Mouse (Mus musculus) embryonic stem cell, embryonic (primary cell): ENCODE measurements at regions not wholly inside any gene's neighbourhood (a gene's known extent, or its start where the extent isn't known, plus 50 kb on each side); places are given as distances from the start of the nearest gene placed in this dataset.

Source experiments
- CTCF ChIA-PET, 4 experiments: fragments of 300-600 bp in 2 of 4; fragments of 350-600 bp in 2 of 4; sonication (Branson Sonifier 250); formaldehyde crosslinking; loops; one replicate each; lab custom pipeline; 2022; ENCODE audit warnings: inconsistent platforms in 2 of 4; lab: Charles Lee
- POLR2A ChIA-PET, 4 experiments: fragments of 300-600 bp in 2 of 4; fragments of 350-600 bp in 2 of 4; sonication (Branson Sonifier 250); formaldehyde crosslinking; loops; one replicate each; lab custom pipeline; 2022; ENCODE audit warnings: antibody characterized with exemption in 4 of 4, inconsistent platforms in 1 of 4; lab: Charles Lee

DNA sequence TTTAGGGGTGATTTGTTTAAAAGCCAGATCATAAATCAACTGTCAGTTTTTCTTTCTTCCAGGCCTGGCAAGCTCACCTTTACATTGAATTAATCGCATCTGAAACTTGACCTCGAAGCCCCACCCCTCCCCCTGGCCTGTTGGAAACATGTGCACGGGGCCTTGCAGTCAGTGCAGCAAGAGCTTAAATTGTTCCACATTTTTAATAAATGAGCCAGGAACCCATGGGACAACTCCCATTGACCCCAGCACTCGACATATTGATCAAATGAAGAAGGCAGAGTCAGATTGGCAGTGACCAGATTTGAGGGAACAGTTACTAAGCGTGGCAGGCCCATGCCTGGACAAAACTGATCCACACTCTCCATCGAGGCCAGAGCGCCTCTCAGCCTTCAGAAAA lies 77.2 kb upstream of the Tspan2 start:
- CTCF ChIA-PET = no interaction called here
- POLR2A ChIA-PET = no interaction called here

DNA sequence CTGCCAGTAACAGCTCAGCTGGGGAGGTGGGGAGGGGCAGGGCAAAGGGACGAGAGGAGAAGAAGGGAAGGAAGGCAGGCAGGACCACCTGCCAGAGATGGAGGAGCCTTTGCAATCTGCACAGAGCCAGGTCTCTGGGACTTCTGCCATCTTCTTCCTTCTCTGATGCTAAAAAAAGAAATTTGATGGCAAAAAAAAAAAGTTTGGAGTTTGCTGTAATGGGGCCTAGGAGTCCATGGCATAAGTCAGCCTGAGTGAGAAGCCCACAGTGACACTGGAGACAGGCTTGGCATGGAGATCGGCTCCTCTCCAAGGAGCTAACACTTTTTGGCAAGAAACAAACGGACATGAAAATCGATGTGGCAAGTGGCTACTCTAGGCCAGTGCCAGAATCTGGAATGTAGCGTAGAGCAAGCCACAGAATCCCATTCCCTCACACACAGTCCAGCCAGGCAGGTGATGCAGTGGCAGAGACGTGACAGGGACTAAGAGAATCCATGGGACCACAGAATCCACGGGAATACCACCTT lies 76.7 kb upstream of the Tspan2 start:
- CTCF ChIA-PET = no interaction called here
- POLR2A ChIA-PET = no interaction called here

DNA sequence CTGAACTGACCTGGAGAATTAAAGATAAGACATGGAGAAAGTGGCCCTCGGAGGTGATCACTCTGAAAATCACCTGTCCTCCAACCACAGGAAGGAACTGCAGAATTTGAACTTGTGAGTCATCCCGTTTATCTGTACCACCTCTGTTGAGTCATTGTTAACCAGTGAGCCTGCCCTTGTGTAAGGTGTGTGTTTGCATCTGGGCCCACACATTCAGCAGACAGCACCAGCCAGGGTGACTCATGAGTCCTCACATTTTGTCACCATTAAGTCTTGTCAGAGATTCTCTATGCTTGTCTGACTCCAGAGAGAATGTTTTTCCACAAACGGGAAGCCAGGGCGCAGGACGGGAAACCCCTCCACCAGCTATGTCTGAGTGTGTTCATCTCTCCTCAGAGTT lies 75.0 kb upstream of the Tspan2 start:
- POLR2A ChIA-PET = no interaction called here
- CTCF ChIA-PET = no interaction called here

DNA sequence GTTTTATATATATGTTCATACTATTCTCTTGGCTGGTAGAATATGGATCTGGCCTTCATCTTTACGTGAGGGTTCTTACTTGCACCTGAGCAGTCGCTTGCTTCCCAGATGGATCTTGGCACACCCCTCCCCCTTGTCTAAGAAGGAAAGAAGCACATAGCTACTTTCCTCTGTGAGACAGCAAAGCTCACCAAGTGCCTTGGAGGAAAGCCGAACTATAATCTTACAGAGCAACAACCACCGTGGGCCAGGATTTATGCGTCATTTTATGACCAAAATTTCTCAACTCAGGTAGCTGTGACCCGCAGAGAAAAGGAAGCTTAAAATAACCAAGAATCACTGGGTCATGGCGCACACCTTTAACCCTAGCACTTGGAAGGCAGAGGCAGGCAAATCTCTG lies 73.0 kb upstream of the Tspan2 start:
- CTCF ChIA-PET = no interaction called here

DNA sequence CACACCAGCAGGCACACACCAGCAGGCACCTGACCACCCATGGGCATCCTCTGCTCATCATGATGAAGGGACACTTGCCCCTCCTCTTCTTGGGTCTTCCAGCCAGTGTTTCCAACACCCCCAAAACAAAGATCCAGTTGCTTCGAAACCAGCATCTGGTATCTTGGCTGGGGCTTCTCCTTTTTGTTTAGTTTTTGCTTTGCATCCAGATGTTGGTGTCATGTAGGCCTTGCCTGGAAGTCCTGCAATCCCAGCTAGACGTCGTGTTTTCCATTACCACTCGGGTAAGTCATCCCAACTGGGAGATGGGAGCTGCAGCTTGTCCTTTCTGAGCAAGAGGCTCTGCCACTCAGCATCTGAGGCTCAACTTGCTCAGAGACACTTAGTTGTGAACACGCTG lies 70.6 kb upstream of the Tspan2 start:
- ChIA-PET CTCF (no interaction called here), POLR2A (no interaction called here)

More for the DNA sequence above, 73.0 kb upstream of the Tspan2 start:
- POLR2A ChIA-PET = interaction anchor here in 1 of 4 experiments (0.7 kb wide), 1 partner anchor 60 kb away, joined by 3 read pairs; no protein-coding TSS in a partner anchor

DNA sequence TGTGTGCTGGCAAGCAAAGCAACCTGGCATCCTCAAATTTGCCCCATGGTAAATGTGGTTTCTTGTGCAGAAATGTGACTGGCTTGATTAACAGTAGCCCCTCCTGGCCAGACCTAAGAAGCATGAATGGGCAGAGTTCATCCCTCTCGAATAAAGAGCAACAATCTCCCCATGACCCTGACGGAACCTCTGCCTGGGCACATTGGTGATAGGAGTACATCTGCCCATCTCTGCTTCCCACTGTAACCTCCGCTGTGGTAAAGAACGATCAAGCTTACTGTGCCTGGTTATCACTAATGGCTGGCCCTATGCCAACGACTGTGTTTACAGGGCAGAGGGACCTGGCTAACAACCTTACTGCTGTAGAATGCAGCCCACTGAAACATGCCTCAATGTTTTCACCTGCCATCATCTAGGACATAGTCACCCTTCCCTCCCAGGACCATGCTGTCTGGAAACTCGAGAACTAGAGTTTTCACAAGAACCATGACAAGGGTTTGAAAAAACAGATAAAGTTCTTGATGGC lies 69.6 kb upstream of the Tspan2 start:
- ChIA-PET CTCF (no interaction called here), POLR2A (no interaction called here)

DNA sequence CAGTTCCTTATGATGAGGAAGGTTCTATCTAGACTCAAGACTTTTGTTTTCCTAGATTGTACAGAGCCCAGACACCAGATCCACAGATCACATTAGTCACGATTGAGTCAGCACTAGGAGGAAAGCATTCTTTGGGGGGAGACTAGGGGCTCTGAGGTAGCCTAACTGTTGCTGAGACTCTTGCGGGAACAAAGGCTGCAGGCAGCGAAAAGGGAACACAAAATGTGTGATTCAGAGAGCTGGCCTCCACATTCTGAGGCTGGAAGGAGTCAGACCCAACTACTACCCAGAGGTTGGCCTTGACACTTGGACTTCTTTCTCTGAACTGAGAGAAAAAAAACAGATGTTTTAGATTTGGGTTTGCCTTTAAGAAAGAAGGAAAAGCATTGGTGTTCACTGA lies 66.5 kb upstream of the Tspan2 start:
- POLR2A ChIA-PET = interaction anchor here in 1 of 4 experiments (0.6 kb wide), 1 partner anchor 75 kb away, joined by 4 read pairs; no protein-coding TSS in a partner anchor
- CTCF ChIA-PET = no interaction called here

DNA sequence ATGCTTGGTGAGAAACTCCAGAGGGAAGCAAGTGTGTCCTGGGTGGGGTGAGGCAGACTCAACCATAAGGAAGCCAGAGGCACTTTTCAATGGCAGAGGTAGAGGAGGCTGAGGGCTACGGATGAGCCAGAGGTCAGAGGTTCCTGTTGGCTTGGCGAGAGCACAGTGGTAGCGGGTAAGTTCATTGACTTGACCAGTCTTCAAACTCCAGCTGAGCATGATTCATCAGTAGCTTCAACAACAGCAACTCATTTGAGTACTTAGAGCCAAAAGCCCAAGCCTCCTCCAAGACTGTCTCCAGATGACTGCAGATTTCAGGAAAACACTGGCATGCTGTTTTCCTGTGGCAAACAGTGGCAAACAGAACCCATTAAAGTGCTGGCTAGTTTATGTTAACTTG lies 65.8 kb upstream of the Tspan2 start:
- CTCF ChIA-PET = interaction anchor here in 1 of 4 experiments (0.6 kb wide), 1 partner anchor 419 kb away, joined by 3 read pairs; no protein-coding TSS in a partner anchor
- POLR2A ChIA-PET = no interaction called here

DNA sequence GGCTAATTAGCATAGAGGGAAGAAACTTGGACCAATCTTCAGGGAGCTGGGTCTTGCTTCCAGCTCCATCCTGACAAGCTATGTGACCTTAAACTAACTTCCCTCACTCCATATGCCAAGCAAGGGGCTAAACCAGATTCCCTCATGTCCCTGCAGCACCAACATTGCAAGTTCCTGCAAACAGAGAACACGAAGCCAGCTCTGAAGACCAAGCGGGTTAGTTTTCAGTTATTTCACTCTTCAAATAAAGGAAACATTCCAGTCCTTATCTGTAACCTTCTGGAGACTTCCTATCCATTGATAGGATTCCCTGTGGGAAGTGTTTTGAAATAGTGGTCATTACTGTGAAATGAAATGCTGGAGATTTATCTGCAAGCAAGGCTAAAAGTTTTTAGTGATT lies 64.4 kb upstream of the Tspan2 start:
- POLR2A ChIA-PET = interaction anchor here in 1 of 4 experiments (0.7 kb wide), 1 partner anchor 164 kb away, joined by 4 read pairs; no protein-coding TSS in a partner anchor
- CTCF ChIA-PET = no interaction called here

DNA sequence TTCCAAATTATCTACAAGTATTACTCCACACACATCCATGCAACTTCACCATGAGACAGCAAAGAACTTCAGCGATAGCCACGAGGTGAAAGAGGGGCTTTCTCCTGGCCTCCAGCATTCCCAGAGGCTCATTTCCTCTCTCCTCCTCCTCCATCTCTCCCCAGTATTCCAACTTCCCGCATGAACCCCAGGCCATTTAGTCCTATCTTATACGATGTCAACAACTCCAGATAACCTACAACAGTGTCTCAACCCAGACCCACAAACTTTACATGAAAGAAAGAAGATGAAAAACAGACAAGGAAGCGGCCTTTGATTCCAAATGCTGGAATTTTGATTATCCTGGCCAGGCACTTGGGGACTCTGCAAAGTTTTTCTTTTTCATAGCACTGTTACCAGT lies 63.8 kb upstream of the Tspan2 start:
- CTCF ChIA-PET = no interaction called here
- POLR2A ChIA-PET = interaction anchor here in 1 of 4 experiments (0.7 kb wide), 1 partner anchor 164 kb away, joined by 4 read pairs; no protein-coding TSS in a partner anchor

DNA sequence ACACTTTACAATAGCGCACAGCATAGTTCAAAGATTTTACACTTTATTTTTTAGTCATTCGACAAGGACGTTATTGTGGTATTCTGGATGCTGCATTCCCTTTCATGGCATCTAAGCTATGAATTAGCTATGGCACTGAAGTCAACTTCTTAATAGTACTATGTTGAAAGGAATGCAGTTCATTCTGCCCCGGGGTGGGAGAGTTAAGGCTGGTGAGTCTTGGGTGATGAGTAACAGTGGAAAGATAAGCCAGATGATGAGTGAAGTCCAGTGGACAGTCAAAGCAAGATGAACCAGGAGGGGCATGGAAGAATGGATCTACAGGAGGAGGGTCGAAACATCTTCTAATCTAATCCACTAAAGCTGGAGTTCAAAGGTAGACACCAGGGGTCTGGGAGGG lies 63.4 kb upstream of the Tspan2 start:
- POLR2A ChIA-PET = no interaction called here
- CTCF ChIA-PET = no interaction called here

DNA sequence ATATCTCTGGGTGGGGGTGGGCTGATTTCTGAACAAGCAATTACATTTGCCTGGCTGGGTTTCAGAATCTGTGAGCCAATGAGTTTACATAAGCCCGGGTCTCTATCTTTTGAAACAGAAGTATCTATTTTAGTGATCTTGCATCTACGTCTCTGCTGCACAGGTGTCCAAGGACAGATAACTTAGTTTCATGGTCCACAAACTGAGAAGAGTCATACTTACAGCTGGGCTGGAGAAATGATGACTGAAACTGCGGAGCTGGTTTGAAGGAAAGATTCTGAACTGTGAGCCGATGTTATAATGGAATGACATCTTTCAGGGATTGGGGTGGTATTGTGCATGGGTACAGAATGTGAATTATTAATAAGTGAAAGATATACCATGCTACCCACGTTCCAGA lies 60.8 kb upstream of the Tspan2 start:
- CTCF ChIA-PET = no interaction called here

DNA sequence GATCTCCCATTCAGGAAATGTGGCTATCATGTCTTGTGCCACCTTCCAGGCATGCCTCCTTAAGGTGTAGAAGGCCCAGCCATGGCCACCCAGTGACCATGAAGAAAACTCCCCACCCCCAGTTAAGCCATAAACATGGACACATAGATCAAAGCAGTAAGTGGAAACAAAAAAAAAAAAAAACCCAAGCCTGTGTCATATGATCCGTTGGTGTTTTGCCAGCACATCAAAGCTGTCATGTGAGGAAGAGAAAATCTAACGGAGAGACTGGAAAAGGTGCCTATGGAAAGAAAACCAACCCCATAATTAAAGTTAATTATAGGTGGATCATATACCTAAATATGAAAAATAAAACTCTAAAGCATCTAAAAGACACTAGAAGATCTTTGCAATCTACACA lies 60.3 kb upstream of the Tspan2 start:
- ChIA-PET POLR2A (interaction anchor here in 1 of 4 experiments (0.6 kb wide), 1 partner anchor 9 kb away, joined by 5 read pairs; no protein-coding TSS in a partner anchor), CTCF (interaction anchor here in 1 of 4 experiments (0.7 kb wide), 1 partner anchor 131 kb away, joined by 3 read pairs; no protein-coding TSS in a partner anchor)

More for the DNA sequence above, 60.8 kb upstream of the Tspan2 start:
- POLR2A ChIA-PET = interaction anchor here in 1 of 4 experiments (0.6 kb wide), 1 partner anchor 1883 kb away, joined by 12 read pairs; no protein-coding TSS in a partner anchor

DNA sequence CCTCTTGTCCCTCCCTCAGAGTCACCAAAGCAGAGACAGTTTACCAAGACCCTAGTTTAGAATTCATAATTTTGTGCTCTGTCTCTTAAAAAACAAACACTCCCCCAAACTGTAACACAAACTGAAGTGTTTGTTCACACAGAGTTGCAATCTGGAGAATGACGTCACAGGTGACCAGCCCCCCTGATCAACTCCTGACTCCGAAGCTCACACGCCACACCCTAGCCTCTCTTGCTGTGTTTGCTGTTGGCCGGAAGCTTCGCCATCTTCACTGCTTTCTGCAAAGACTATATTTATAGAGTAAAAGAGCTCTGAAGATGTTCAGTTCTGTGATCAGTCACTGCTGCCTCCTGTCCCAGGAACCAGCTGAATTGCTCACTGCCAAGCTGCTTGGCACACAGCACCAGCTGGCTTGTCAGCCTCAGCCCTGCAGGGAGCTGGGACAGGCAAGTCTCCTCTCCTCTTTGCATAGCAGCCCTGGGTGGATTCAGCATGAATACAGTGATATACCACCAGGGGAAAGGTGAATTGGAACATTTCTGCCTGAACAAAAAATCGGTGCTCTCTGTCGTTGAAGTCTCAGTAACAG lies 57.3 kb upstream of the Tspan2 start:
- CTCF ChIA-PET = interaction anchor here in 1 of 4 experiments (0.5 kb wide), 1 partner anchor 625 kb away, joined by 3 read pairs; no protein-coding TSS in a partner anchor

DNA sequence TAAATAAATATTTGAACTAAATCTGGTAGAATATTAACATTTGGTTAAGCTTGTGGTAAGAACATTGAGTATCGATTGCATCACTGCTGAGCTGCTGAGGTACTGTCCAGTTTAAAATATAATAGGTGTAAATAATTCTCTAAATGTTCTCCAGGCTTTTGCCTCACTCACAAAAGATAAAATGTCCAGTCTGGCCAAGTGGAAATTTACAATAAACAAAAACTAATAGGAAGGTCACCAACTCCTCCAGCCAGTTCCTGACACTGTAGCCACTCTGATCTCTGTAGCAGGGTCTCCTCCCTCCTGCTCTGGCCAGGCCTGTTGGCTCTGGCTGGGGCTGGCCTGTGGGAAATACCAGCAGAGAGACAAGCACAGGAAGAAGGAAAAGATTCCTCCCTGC lies 55.8 kb upstream of the Tspan2 start:
- ChIA-PET CTCF (interaction anchor here in 1 of 4 experiments (0.9 kb wide), 1 partner anchor 24 kb away, joined by 3 read pairs; no protein-coding TSS in a partner anchor), POLR2A (no interaction called here)

More for the DNA sequence above, 57.3 kb upstream of the Tspan2 start:
- POLR2A ChIA-PET = no interaction called here

DNA sequence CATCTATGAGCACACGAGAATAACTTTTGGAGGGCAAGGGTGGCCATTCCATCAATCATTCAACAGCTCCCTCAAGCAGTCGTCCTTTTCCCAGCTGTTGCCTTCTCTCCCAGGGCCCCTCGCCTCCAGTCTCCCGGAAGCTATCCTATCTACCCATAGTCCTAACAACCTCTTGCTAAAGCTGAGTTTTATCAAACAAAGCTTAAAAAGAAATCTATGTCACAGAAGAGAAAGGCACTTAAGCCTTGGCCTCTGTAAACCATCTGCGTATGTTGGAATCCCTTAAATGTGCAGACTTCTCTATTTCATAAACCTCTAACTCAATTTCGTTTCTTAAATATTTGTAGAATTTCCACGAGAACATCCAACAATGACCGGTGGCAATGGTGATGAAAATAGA lies 51.9 kb upstream of the Tspan2 start:
- POLR2A ChIA-PET = interaction anchor here in 1 of 4 experiments (0.7 kb wide), 1 partner anchor 158 kb away, joined by 3 read pairs; no protein-coding TSS in a partner anchor
- CTCF ChIA-PET = interaction anchor here in 1 of 4 experiments (0.6 to 1.3 kb wide), 2 partner anchors 9 to 254 kb away, joined by 3 read pairs; no protein-coding TSS in a partner anchor

DNA sequence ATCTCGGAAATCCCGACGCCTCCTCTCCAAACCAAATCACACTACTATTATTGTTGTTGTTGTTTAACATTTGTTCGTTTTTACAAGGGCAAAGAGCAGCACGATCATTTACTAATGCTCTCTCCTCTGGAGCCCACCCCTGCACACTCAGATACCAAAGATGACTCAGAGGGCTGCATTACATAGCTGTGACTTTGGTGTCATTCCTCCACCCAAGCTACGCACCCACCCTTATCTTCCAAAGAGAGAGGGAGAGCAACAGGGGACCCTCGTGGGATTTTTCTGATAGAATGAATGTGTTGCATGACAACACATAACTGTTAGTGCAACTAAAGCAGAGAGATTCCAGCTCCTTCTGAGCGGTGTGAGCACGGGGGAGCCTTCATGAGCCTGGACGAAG lies 50.8 kb upstream of the Tspan2 start:
- ChIA-PET CTCF (interaction anchor here in 1 of 4 experiments (1.2 kb wide), 1 partner anchor 18 kb away, joined by 3 read pairs; no protein-coding TSS in a partner anchor), POLR2A (no interaction called here)
